In genomic region chr14:69523001-69523400, GRCm38 (mm10) we compare ENCODE assay signal across 27 mouse cellular contexts. TPM values are rescaled to one million over a fixed set of nuclear protein-coding genes. Genes with fewer than 3 reads are reported as not detected.
DNase-seq lines count a peak whose midpoint lies in the region; ATAC-seq and TF ChIP-seq lines count a peak whose summit lies in the region.
"Not testable (repeated sequence)": the region's sequence is repeated elsewhere in the genome, so short reads cannot be mapped to it uniquely, and the experiment has no call there.
"Had no signal": no experiment of that assay in that cellular context is flagged by ENCODE, and none has a peak within 500 bp of the region (broad histone marks: within the 10 kb centered on the region; RNA-seq: fewer than 3 reads in every experiment).

No protein-coding gene starts in this region.

- H3K4me3 ChIP-seq in G1E (ENCODE audit: low read depth, low read length); liver, embryonic 11.5 days (ENCODE audit: low read depth, low read length); liver, embryonic 14.5 days (ENCODE audit: insufficient read depth in 1 of 2, low read depth in 2 of 2, low read length in 2 of 2); liver, postnatal 0 days (ENCODE audit: low read depth, low read length): not testable (repeated sequence)

- H3K4me1 ChIP-seq in G1E (ENCODE audit: insufficient read depth, low read depth, low read length); liver, embryonic 11.5 days (replicated peaks; ENCODE audit: control insufficient read depth, insufficient read depth, low read length); liver, embryonic 14.5 days (replicated peaks; ENCODE audit: control insufficient read depth in 2 of 2, insufficient read depth in 2 of 2, low read length in 1 of 2); liver, postnatal 0 days (ENCODE audit: insufficient read depth): not testable (repeated sequence)

- DNase-seq in G1E (ENCODE audit: low spot score); liver, embryonic 11.5 days (ENCODE audit: low spot score); liver, embryonic 14.5 days (ENCODE audit: low read depth in 3 of 3, low spot score in 3 of 3); liver, postnatal 0 days: not testable (repeated sequence)

- not testable (repeated sequence) for TF ChIP-seq EP300 in liver, embryonic 14.5 days (IDR thresholded peaks at IDR 0.05; ENCODE audit: low read depth); liver, postnatal 0 days (IDR thresholded peaks at IDR 0.05; ENCODE audit: low read depth)

- H3K4me2 ChIP-seq in liver, embryonic 11.5 days; liver, embryonic 14.5 days (ENCODE audit: low read depth); liver, postnatal 0 days (ENCODE audit: low read depth, low read length): not testable (repeated sequence)

- H3K9me3 ChIP-seq in G1E (replicated peaks); liver, embryonic 11.5 days (ENCODE audit: control insufficient read depth, low read length); liver, embryonic 14.5 days (ENCODE audit: control insufficient read depth, low read length); liver, postnatal 0 days (ENCODE audit: low read length): not testable (repeated sequence)

- no CpG with 5 or more reads among the region's 1 CpGs for WGBS in liver, embryonic 11.5 days
- WGBS in liver, embryonic 14.5 days (ENCODE audit: insufficient replicate concordance) = no CpG with 5 or more reads among the region's 1 CpGs
- no CpG with 5 or more reads among the region's 1 CpGs for WGBS in liver, postnatal 0 days (ENCODE audit: insufficient replicate concordance)

- not testable (repeated sequence) for TF ChIP-seq CTCF in G1E (IDR thresholded peaks at IDR 0.05; ENCODE audit: low read depth, low read length); liver, embryonic 14.5 days (IDR thresholded peaks at IDR 0.05; ENCODE audit: low read depth); liver, postnatal 0 days (IDR thresholded peaks at IDR 0.05; ENCODE audit: low read depth)

- peak; percentile 97 for ATAC-seq in G1E (ENCODE audit: extremely low read depth, insufficient number of reproducible peaks, low FRiP score, poor library complexity, severe bottlenecking)
- ATAC-seq in erythroid progenitor cell, adult 5-6 weeks (replicated peaks; ENCODE audit: low FRiP score, poor library complexity, severe bottlenecking) = peak; percentile 88
- peak; percentile 45 to 51; a peak in 2 of 4 replicates for ATAC-seq in hematopoietic stem cell, adult 5-6 weeks (replicated peaks in 1 of 2; ENCODE audit: insufficient read depth in 1 of 2, low FRiP score in 2 of 2, low TSS enrichment in 1 of 2, low read depth in 1 of 2, poor library complexity in 2 of 2, severe bottlenecking in 2 of 2)
- ATAC-seq in liver, embryonic 11.5 days (replicated peaks; ENCODE audit: low FRiP score) = peak; percentile 95
- ATAC-seq in liver, embryonic 14.5 days (ENCODE audit: insufficient read depth) = peak; percentile 93
- peak; percentile 99 for ATAC-seq in liver, postnatal 0 days
- peak; percentile 97 for ATAC-seq in megakaryocyte-erythroid progenitor cell, adult 5-6 weeks (replicated peaks; ENCODE audit: low FRiP score, low TSS enrichment, poor library complexity, severe bottlenecking)

- not testable (repeated sequence) for H3K27me3 ChIP-seq in G1E (ENCODE audit: insufficient read depth, low read length); liver, embryonic 11.5 days (replicated peaks; ENCODE audit: control insufficient read depth, insufficient read depth, low read length); liver, embryonic 14.5 days (ENCODE audit: control insufficient read depth, insufficient read depth, low read length); liver, postnatal 0 days (ENCODE audit: insufficient read depth, low read length)

- H3K27ac ChIP-seq in liver, embryonic 11.5 days (ENCODE audit: low read depth, low read length); liver, embryonic 14.5 days; liver, postnatal 0 days (ENCODE audit: low read depth): not testable (repeated sequence)

- not testable (repeated sequence) for H3K9ac ChIP-seq in liver, embryonic 11.5 days (ENCODE audit: low read depth, low read length); liver, embryonic 14.5 days (replicated peaks); liver, postnatal 0 days (replicated peaks)

- not testable (repeated sequence) for H3K36me3 ChIP-seq in G1E (replicated peaks); liver, embryonic 11.5 days (ENCODE audit: control insufficient read depth, insufficient read depth, low read length); liver, embryonic 14.5 days (replicated peaks; ENCODE audit: control insufficient read depth, insufficient read depth, low read depth); liver, postnatal 0 days (replicated peaks; ENCODE audit: insufficient read depth, low read length)

RNA-seq across cellular contexts. Expression of gene Gm27179, which starts 10.7 kb away (rescaled TPM):
- not detected in 2 replicates for total RNA-seq in G1E (2014; fragmentation: Nextera tagmentation)
- total RNA-seq in G1E (2017) = not detected in 2 replicates
- polyA plus RNA-seq in G1E (2012) = not detected in 2 replicates
- total RNA-seq in erythroid progenitor cell, adult 5-6 weeks (2015; ENCODE audit: low replicate concordance) = not detected in 2 replicates
- total RNA-seq in erythroid progenitor cell, adult 5-6 weeks (2017; ENCODE audit: low replicate concordance) = not detected in 2 replicates
- not detected in 2 replicates for total RNA-seq in hematopoietic stem cell, adult 5-6 weeks (2017)
- not detected in 2 replicates for polyA plus RNA-seq in liver, embryonic 11.5 days (2014; fragmentation: Nextera tagmentation; extraction: Ambion mirVana)
- not detected in 2 replicates for polyA plus RNA-seq in liver, embryonic 14.5 days (2012; rRNA removed)
- not detected in 2 replicates for polyA plus RNA-seq in liver, embryonic 14.5 days (2014; fragmentation: Nextera tagmentation; extraction: Ambion mirVana)
- not detected in 2 replicates for polyA plus RNA-seq in liver, postnatal 0 days (2015; fragmentation: Nextera tagmentation; extraction: Ambion mirVana)
- total RNA-seq in megakaryocyte-erythroid progenitor cell, adult 5-6 weeks (2014; fragmentation: Nextera tagmentation) = not detected in 2 replicates
- total RNA-seq in megakaryocyte-erythroid progenitor cell, adult 5-6 weeks (2017) = not detected in 2 replicates
- total RNA-seq: adrenal gland, adult 18-20 months; adrenal gland, postnatal 10 days; adrenal gland, postnatal 36 days; ES-E14; gastrocnemius, adult 18-20 months; gastrocnemius, postnatal 36 days; heart, adult 2 months; heart, postnatal 36 days; hindbrain, postnatal 0 days had no signal
- polyA plus RNA-seq: embryonic facial prominence, embryonic 12.5 days; embryonic facial prominence, embryonic 15.5 days; erythroblast, embryonic 14.5 days; forebrain, embryonic 10.5 days; forebrain, embryonic 13.5 days; forebrain, embryonic 16.5 days; heart, embryonic 10.5 days; heart, embryonic 15.5 days; hindbrain, embryonic 11.5 days; hindbrain, embryonic 14.5 days; hindbrain, postnatal 0 days; Patski had no signal

RNA-seq across cellular contexts. Expression of gene Gm16867, which starts 19.8 kb away (rescaled TPM):
- total RNA-seq in G1E (2014; fragmentation: Nextera tagmentation) (40.3 TPM in 1 of 2 replicates, not detected in the other), G1E (2017) (not detected in 2 replicates)
- polyA plus RNA-seq in G1E (2012) = 0.90 and 2.9 TPM in 2 replicates
- 388 and 391 TPM in 2 replicates for total RNA-seq in erythroid progenitor cell, adult 5-6 weeks (2015; ENCODE audit: low replicate concordance)
- 203 and 274 TPM in 2 replicates for total RNA-seq in erythroid progenitor cell, adult 5-6 weeks (2017; ENCODE audit: low replicate concordance)
- total RNA-seq in hematopoietic stem cell, adult 5-6 weeks (2017) = 2.9 and 8.7 TPM in 2 replicates
- not detected in 2 replicates for polyA plus RNA-seq in liver, embryonic 11.5 days (2014; fragmentation: Nextera tagmentation; extraction: Ambion mirVana)
- 0.45 TPM in 1 of 2 replicates, not detected in the other for polyA plus RNA-seq in liver, embryonic 14.5 days (2012; rRNA removed)
- 0.53 TPM in 1 of 2 replicates, not detected in the other for polyA plus RNA-seq in liver, embryonic 14.5 days (2014; fragmentation: Nextera tagmentation; extraction: Ambion mirVana)
- polyA plus RNA-seq in liver, postnatal 0 days (2015; fragmentation: Nextera tagmentation; extraction: Ambion mirVana) = not detected in 2 replicates
- 12.0 and 16.7 TPM in 2 replicates for total RNA-seq in megakaryocyte-erythroid progenitor cell, adult 5-6 weeks (2014; fragmentation: Nextera tagmentation)
- total RNA-seq in megakaryocyte-erythroid progenitor cell, adult 5-6 weeks (2017) = 4.3 and 7.7 TPM in 2 replicates
- total RNA-seq: ES-E14; hindbrain, postnatal 0 days had no signal
- polyA plus RNA-seq: embryonic facial prominence, embryonic 12.5 days; embryonic facial prominence, embryonic 15.5 days; forebrain, embryonic 10.5 days; forebrain, embryonic 13.5 days; heart, embryonic 15.5 days; hindbrain, embryonic 11.5 days; hindbrain, embryonic 14.5 days; hindbrain, postnatal 0 days had no signal

RNA-seq across cellular contexts. Expression of gene Entpd4b, which starts 32.2 kb away (rescaled TPM):
- 8.2 and 8.5 TPM in 2 replicates for total RNA-seq in G1E (2014; fragmentation: Nextera tagmentation)
- 6.1 and 6.8 TPM in 2 replicates for total RNA-seq in G1E (2017)
- 1.7 and 2.1 TPM in 2 replicates for polyA plus RNA-seq in G1E (2012)
- total RNA-seq in erythroid progenitor cell, adult 5-6 weeks (2015; ENCODE audit: low replicate concordance) = 0.72 and 0.84 TPM in 2 replicates
- 1.2 and 5.3 TPM in 2 replicates for total RNA-seq in erythroid progenitor cell, adult 5-6 weeks (2017; ENCODE audit: low replicate concordance)
- total RNA-seq in hematopoietic stem cell, adult 5-6 weeks (2017) = 16.2 and 22.6 TPM in 2 replicates
- 9.1 and 9.3 TPM in 2 replicates for polyA plus RNA-seq in liver, embryonic 11.5 days (2014; fragmentation: Nextera tagmentation; extraction: Ambion mirVana)
- polyA plus RNA-seq in liver, embryonic 14.5 days (2012; rRNA removed) = 2.3 and 2.7 TPM in 2 replicates
- polyA plus RNA-seq in liver, embryonic 14.5 days (2014; fragmentation: Nextera tagmentation; extraction: Ambion mirVana) = 3.1 and 3.9 TPM in 2 replicates
- 4.2 and 4.7 TPM in 2 replicates for polyA plus RNA-seq in liver, postnatal 0 days (2015; fragmentation: Nextera tagmentation; extraction: Ambion mirVana)
- total RNA-seq in megakaryocyte-erythroid progenitor cell, adult 5-6 weeks (2014; fragmentation: Nextera tagmentation) = 12.3 and 13.0 TPM in 2 replicates
- 8.6 and 10.4 TPM in 2 replicates for total RNA-seq in megakaryocyte-erythroid progenitor cell, adult 5-6 weeks (2017)

Comparison
In these comparisons a context has a peak if more than half of its experiments do, and no peak if none do; other contexts are left out.
1. ATAC-seq: peak in every context shown above with its lines; median percentile 99 in liver, postnatal 0 days; 97 in G1E; 97 in megakaryocyte-erythroid progenitor cell, adult 5-6 weeks; 95 in liver, embryonic 11.5 days; 93 in liver, embryonic 14.5 days; 88 in erythroid progenitor cell, adult 5-6 weeks; 48 in hematopoietic stem cell, adult 5-6 weeks.
2. RNA of gene Gm16867, which starts 19.8 kb away (total RNA-seq): 203 to 391 TPM in erythroid progenitor cell, adult 5-6 weeks; 40.3 TPM in G1E, 4.3 to 16.7 TPM in megakaryocyte-erythroid progenitor cell, adult 5-6 weeks and 2.9 to 8.7 TPM in hematopoietic stem cell, adult 5-6 weeks; every median in the first group is over 4 times any median in the second.